Mouse (Mus musculus) neutrophil, adult 59 days (primary cell): ENCODE results near the gene Bcor. TPM values are rescaled to one million over a fixed set of nuclear protein-coding genes. Genes with fewer than 3 reads are reported as not detected.

ENCODE experiments used
- total RNA-seq, 2 experiments: library from RNA; stranded (reverse); gene quantifications; 1 replicate in 1 of 2; 2 replicates in 1 of 2; pipeline ENCODE4 v1.2.4; 2023

Bcor gene
- 10 to 100 TPM; 20.6 to 28.7 TPM for total RNA-seq

DNA sequence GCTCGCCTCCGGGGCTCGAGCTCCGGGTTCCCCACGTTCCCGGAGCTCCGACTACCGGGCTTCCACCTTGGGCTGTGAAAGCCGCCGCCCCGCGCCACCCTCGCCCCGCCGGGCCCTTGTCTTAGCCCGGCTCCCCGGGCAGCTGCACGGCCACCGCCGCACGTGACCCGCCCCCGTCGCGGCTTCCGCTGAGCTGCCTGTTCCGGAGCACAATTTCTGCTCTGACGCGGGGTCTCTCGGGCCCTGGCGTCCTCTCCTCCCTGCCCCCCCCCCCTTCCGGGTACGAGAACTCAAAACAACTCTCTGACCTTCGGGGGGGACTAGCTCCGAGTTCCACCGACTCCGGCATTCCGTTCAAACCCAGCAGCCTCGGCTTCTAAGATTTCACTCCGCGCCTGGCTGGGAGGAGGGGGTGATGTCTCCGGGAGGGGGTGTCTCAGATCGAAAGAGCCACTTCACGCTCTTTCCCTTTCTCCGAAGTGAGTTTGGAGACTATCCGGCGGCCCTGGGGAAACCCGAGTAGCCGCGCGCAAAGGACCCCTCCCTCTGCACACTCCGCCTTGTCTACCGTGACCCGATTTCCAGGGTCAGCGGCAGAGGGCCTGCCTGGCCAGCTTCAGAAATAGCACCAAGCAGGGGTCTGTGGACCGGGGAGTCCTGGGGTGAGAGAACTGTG, at the start of gene Bcor:
Gene Bcor, minus strand, starts transcription at position 375 of the 676 bp plus-strand sequence.

